In the genomic region with DNA sequence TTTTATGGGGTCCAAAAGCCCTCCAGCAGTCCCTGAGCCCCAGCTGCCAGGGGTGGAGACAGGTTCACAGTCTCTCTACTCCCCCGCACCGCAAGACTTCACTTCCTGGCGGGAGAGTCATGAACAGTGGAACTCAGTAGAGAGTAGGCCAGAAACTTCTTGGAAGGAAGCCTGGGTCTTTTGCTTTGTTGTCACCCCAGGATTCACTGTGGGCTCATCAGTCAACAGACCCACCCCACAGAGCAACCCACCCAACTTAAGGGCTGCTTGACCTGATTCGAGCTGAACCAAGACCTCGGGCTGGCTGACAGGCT, we compare ENCODE assay signal across 16 mouse cellular contexts. TPM values are rescaled to one million over a fixed set of nuclear protein-coding genes. Genes with fewer than 3 reads are reported as not detected.
DNase-seq lines count a peak whose midpoint lies in the region; ATAC-seq and TF ChIP-seq lines count a peak whose summit lies in the region.
"Had no signal": no experiment of that assay in that cellular context is flagged by ENCODE, and none has a peak within 500 bp of the region (broad histone marks: within the 10 kb centered on the region; RNA-seq: fewer than 3 reads in every experiment).

No protein-coding gene starts in this region.

- H3K9ac ChIP-seq in heart, embryonic 13.5 days: no peak overlapping the region
- H3K9ac ChIP-seq in stomach, postnatal 0 days (ENCODE audit: low read length): no peak overlapping the region
- H3K9ac ChIP-seq: embryonic facial prominence, embryonic 13.5 days; forebrain, embryonic 13.5 days; limb, embryonic 12.5 days had no signal

- peaks cover 14% of the 10 kb centered on the region; the same call in 1 of the 2 replicates for H3K4me1 ChIP-seq in heart, embryonic 13.5 days
- no peaks in the 10 kb centered on the region for H3K4me1 ChIP-seq in stomach, postnatal 0 days (replicated peaks; ENCODE audit: control insufficient read depth, insufficient read depth)

- peak overlapping the region; percentile 60 for H3K27ac ChIP-seq in gastrocnemius, adult 2 months
- 0 out of 2 replicates have a peak overlapping the region, but pooled peaks have one; percentile 8 for H3K27ac ChIP-seq in heart, embryonic 13.5 days (replicated peaks)
- 0 out of 2 replicates have a peak overlapping the region, but pooled peaks have one; percentile 13 for H3K27ac ChIP-seq in stomach, postnatal 0 days (replicated peaks)
- H3K27ac ChIP-seq: embryonic facial prominence, embryonic 13.5 days; forebrain, embryonic 13.5 days; limb, embryonic 12.5 days had no signal

- intact Hi-C loops in gastrocnemius, adult 2 months (cut with DNase I): no loop called here

- no peaks in the 10 kb centered on the region for H3K36me3 ChIP-seq in heart, embryonic 13.5 days
- H3K36me3 ChIP-seq in stomach, postnatal 0 days (ENCODE audit: control insufficient read depth, insufficient read depth, low read length): no peaks in the 10 kb centered on the region
- H3K36me3 ChIP-seq: embryonic facial prominence, embryonic 13.5 days; limb, embryonic 12.5 days had no signal

- no peak for TF ChIP-seq EP300 in stomach, postnatal 0 days (optimal IDR thresholded peaks at IDR 0.05)

- DNase-seq in gastrocnemius, adult 2 months: peak; percentile 57
- no peak for DNase-seq in gastrocnemius, postnatal 10 days
- peak; percentile 59 to 70 for DNase-seq in kidney, postnatal 4 days
- no peak for DNase-seq in kidney, adult 9 months
- no peak for DNase-seq in stomach, postnatal 0 days (ENCODE audit: low spot score)
- DNase-seq in cerebellum, adult 18-20 months: no peak
- no peak for DNase-seq in right cerebral cortex, adult 18-20 months
- DNase-seq: adrenal gland, adult 2 months; cerebellum, postnatal 14 days; retina, postnatal 1 day had no signal

- no peak for ATAC-seq in heart, embryonic 13.5 days (ENCODE audit: extremely low read depth, insufficient number of reproducible peaks, low FRiP score, low TSS enrichment)
- 0 out of 2 replicates have a peak, but pooled peaks have one; percentile 21 for ATAC-seq in stomach, postnatal 0 days (ENCODE audit: low FRiP score, low TSS enrichment)
- ATAC-seq: forebrain, embryonic 13.5 days; intestine, embryonic 16.5 days had no signal

- 76% methylated on average over 5 of the region's 5 CpGs for WGBS in heart, embryonic 13.5 days
- 72% methylated on average over 5 of the region's 5 CpGs for WGBS in stomach, postnatal 0 days

- H3K9me3 ChIP-seq in heart, embryonic 13.5 days: no peaks in the 10 kb centered on the region
- H3K9me3 ChIP-seq in stomach, postnatal 0 days (ENCODE audit: control insufficient read depth, low read length): no peaks in the 10 kb centered on the region
- H3K9me3 ChIP-seq: embryonic facial prominence, embryonic 13.5 days; forebrain, embryonic 13.5 days; limb, embryonic 12.5 days had no signal

- H3K27me3 ChIP-seq in heart, embryonic 13.5 days (replicated peaks): no peaks in the 10 kb centered on the region
- no peaks in the 10 kb centered on the region for H3K27me3 ChIP-seq in stomach, postnatal 0 days (ENCODE audit: control insufficient read depth, insufficient read depth, low read length)
- H3K27me3 ChIP-seq: embryonic facial prominence, embryonic 13.5 days; forebrain, embryonic 13.5 days; limb, embryonic 12.5 days had no signal

- no peak overlapping the region for H3K4me2 ChIP-seq in heart, embryonic 13.5 days
- no peak overlapping the region for H3K4me2 ChIP-seq in stomach, postnatal 0 days (replicated peaks; ENCODE audit: low read depth)
- H3K4me2 ChIP-seq: embryonic facial prominence, embryonic 13.5 days; forebrain, embryonic 13.5 days; limb, embryonic 12.5 days; midbrain, embryonic 11.5 days had no signal

- TF ChIP-seq CTCF in gastrocnemius, adult 2 months (IDR thresholded peaks at IDR 0.05): no peak
- no peak for TF ChIP-seq CTCF in stomach, postnatal 0 days (IDR thresholded peaks at IDR 0.05; ENCODE audit: low read depth)

- H3K4me3 ChIP-seq in gastrocnemius, adult 2 months: no peak overlapping the region
- no peak overlapping the region for H3K4me3 ChIP-seq in heart, embryonic 13.5 days
- H3K4me3 ChIP-seq in stomach, postnatal 0 days (ENCODE audit: low read depth, low read length): no peak overlapping the region
- H3K4me3 ChIP-seq: embryonic facial prominence, embryonic 13.5 days; forebrain, embryonic 13.5 days; limb, embryonic 12.5 days had no signal

RNA-seq across cellular contexts. Expression of a gene that starts 16.6 kb away (rescaled TPM):
- 10 to 100 TPM; 13.0 to 35.4 TPM for total RNA-seq in gastrocnemius, adult 2 months (2021)
- total RNA-seq in gastrocnemius, postnatal 10 days (2021): 100 to 1,000 TPM; 101 to 103 TPM
- polyA plus RNA-seq in heart, embryonic 13.5 days (2015; fragmentation: Nextera tagmentation; extraction: Ambion mirVana): 0.04 TPM in 1 of 2 replicates, not detected in the other
- polyA plus RNA-seq in stomach, postnatal 0 days (2015; fragmentation: Nextera tagmentation; extraction: Ambion mirVana): 0.61 and 0.79 TPM in 2 replicates

RNA-seq across cellular contexts. Expression of a gene that starts 45.7 kb away (rescaled TPM):
- 10 to 100 TPM; 54.0 to 72.6 TPM for total RNA-seq in gastrocnemius, adult 2 months (2021)
- total RNA-seq in gastrocnemius, postnatal 10 days (2021): 10 to 100 TPM; 61.8 to 64.5 TPM
- 40.4 and 41.3 TPM in 2 replicates for polyA plus RNA-seq in heart, embryonic 13.5 days (2015; fragmentation: Nextera tagmentation; extraction: Ambion mirVana)
- 47.9 and 49.7 TPM in 2 replicates for polyA plus RNA-seq in stomach, postnatal 0 days (2015; fragmentation: Nextera tagmentation; extraction: Ambion mirVana)

RNA-seq across cellular contexts. Expression of a gene that starts 53.2 kb away (rescaled TPM):
- 1 to 10 TPM; 3.6 to 3.9 TPM for total RNA-seq in gastrocnemius, adult 2 months (2021)
- total RNA-seq in gastrocnemius, postnatal 10 days (2021): 1 to 10 TPM; 6.6 to 8.1 TPM
- polyA plus RNA-seq in heart, embryonic 13.5 days (2015; fragmentation: Nextera tagmentation; extraction: Ambion mirVana): 4.5 and 5.1 TPM in 2 replicates
- 5.0 TPM in 2 replicates for polyA plus RNA-seq in stomach, postnatal 0 days (2015; fragmentation: Nextera tagmentation; extraction: Ambion mirVana)

Comparison
In these comparisons a context has a peak if more than half of its experiments do, and no peak if none do; other contexts are left out.
1. DNase-seq: peak in gastrocnemius, adult 2 months (single experiment) and kidney, postnatal 4 days (2 of 2); none in gastrocnemius, postnatal 10 days (single experiment), kidney, adult 9 months (single experiment), stomach, postnatal 0 days (single experiment), cerebellum, adult 18-20 months (0 of 2) and right cerebral cortex, adult 18-20 months (single experiment).
2. H3K27ac ChIP-seq: peak in every context shown above with its lines; median percentile 60 in gastrocnemius, adult 2 months; 13 in stomach, postnatal 0 days; 8 in heart, embryonic 13.5 days.